Mouse (Mus musculus): ENCODE data around the gene Sh3bp4.

DNA sequence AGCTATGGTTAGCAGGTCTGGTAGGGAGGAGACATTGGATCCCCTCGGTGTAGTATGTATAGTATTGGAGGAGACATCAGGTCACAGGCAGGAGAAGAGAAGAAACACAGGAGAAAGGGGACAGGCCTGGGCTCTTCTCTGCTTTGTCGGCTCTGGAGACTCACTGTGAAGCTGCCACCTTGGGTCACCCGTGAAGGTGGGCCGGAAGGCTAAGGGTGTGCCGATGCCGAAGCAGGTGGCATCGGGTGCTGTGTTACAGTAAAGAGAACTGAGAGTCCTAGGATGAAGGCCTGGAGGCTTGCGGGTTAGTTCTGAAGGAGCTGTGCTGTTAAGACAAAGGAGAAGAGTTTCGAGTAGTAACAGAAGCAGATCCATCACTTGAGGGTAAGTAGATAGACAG, 6.6 kb downstream of the Sh3bp4 start:
- TF ChIP-seq ZKSCAN1 (IDR thresholded peaks at IDR 0.05; ENCODE audit: borderline replicate concordance, low read depth, low read length) (no peak), NELFE (IDR thresholded peaks at IDR 0.05; ENCODE audit: low read depth, low read length) (no peak), MAX (IDR thresholded peaks at IDR 0.05; ENCODE audit: low read length) (no peak)
